Mouse (Mus musculus) embryonic facial prominence, embryonic 13.5 days (tissue): ENCODE data around the gene Stag1. TPM values are rescaled to one million over a fixed set of nuclear protein-coding genes. Genes with fewer than 3 reads are reported as not detected.

Experiments
- ATAC-seq: fragments of 200-750 bp; cut with Nextera tagmentation; 2 replicates; pipeline ENCODE4 v1.8.0; 2017; ENCODE audit warnings: low read depth; ENCODE audit not compliant: insufficient number of reproducible peaks, insufficient read depth, low FRiP score, low TSS enrichment
- H3K27ac ChIP-seq: fragments of 300-500 bp; sonication (generic); 2 replicates; pipeline ENCODE4 v1.5.1; 2015; ENCODE audit warnings: moderate library complexity, mild to moderate bottlenecking, inconsistent platforms
- H3K27me3 ChIP-seq: fragments of 300-500 bp; sonication (generic); 2 replicates; pipeline ENCODE4 v1.6.1; 2015; ENCODE audit warnings: mild to moderate bottlenecking, inconsistent platforms
- H3K36me3 ChIP-seq: fragments of 300-500 bp; sonication (generic); 2 replicates; pipeline ENCODE4 v1.6.1; 2015; ENCODE audit warnings: mild to moderate bottlenecking, inconsistent platforms
- H3K4me1 ChIP-seq: fragments of 300-500 bp; sonication (generic); 2 replicates; pipeline ENCODE4 v1.6.1; 2015; ENCODE audit warnings: inconsistent platforms
- H3K4me2 ChIP-seq: fragments of 300-500 bp; sonication (generic); 2 replicates; pipeline ENCODE4 v1.6.1; 2015; ENCODE audit warnings: moderate library complexity, mild to moderate bottlenecking, inconsistent platforms
- H3K4me3 ChIP-seq: fragments of 300-500 bp; sonication (generic); 2 replicates; pipeline ENCODE4 v1.5.1; 2015; ENCODE audit warnings: mild to moderate bottlenecking, inconsistent platforms
- H3K9ac ChIP-seq: fragments of 300-500 bp; sonication (generic); 2 replicates; pipeline ENCODE4 v1.6.1; 2015; ENCODE audit warnings: mild to moderate bottlenecking, inconsistent platforms
- H3K9me3 ChIP-seq: fragments of 300-500 bp; sonication (generic); 2 replicates; pipeline ENCODE4 v1.6.1; 2016; ENCODE audit warnings: inconsistent platforms
- WGBS: fragments of 180-500 bp; shearing (Covaris S2); methylation state at CpG from one replicate; pipeline ENCODE4 v1.1.7; 2015; ENCODE audit warnings: mixed read lengths; 5-methylcytosine and 5-hydroxymethylcytosine counted together
- polyA plus RNA-seq: library from polyadenylated mRNA; unstranded; fragments of >200 nt; fragmentation: Nextera tagmentation; extraction: Ambion mirVana; gene quantifications from 2 replicates; pipeline ENCODE4 v1.2.1, GENCODE M21; 2015

Gene Stag1
- polyA plus RNA-seq, 1 experiment from 2014 or later, result 60.1 TPM

- ATAC-seq, result no peak
- Histone ChIP-seq H3K9me3 (peaks cover 11% of the 10 kb centered on the region; the same call in 1 of the 2 replicates), H3K4me1 (peaks cover 16% of the 10 kb centered on the region), H3K27ac (0 out of 2 replicates have a peak overlapping the region, but pooled peaks have one; percentile 33), H3K9ac (no peak overlapping the region), H3K4me3 (no peak overlapping the region), H3K27me3 (no peaks in the 10 kb centered on the region), H3K4me2 (no peak overlapping the region), H3K36me3 (peaks cover 17% of the 10 kb centered on the region)
- WGBS, result 61% methylated on average over 4 of the region's 4 CpGs
Observed at GRCm38 (mm10) chr9:101005866-101006265, 408.3 kb downstream of the Stag1 start.

Other genes starting within 250 kb of the Stag1 start
- 1.3 and 1.4 TPM in 2 replicates for gene Il20rb, start 111.0 kb upstream of the Stag1 start, polyA plus RNA-seq
- gene Nck1, start 51.7 kb upstream of the Stag1 start, polyA plus RNA-seq, result 70.1 and 74.9 TPM in 2 replicates
- 5.3 and 5.5 TPM in 2 replicates for gene Slc35g2, start 26.7 kb upstream of the Stag1 start, polyA plus RNA-seq